Mouse (Mus musculus) MEL (cell line): ENCODE results near the gene Scel. TPM values are rescaled to one million over a fixed set of nuclear protein-coding genes. Genes with fewer than 3 reads are reported as not detected.

Source experiments
- DNase-seq: peaks from one replicate; pipeline ENCODE4 v3.0.0; 2011; ENCODE audit warnings: low read depth, low spot score
- H3K27ac ChIP-seq: 2 replicates; pipeline ENCODE4 v1.5.1; 2012; ENCODE audit warnings: low read depth, mild to moderate bottlenecking, control low read depth, low read length, moderate library complexity; ENCODE audit not compliant: control insufficient read depth
- H3K27me3 ChIP-seq, 2 experiments: fragments of 150-350 bp in 1 of 2; sonication (generic) in 1 of 2; 2 replicates each; pipeline ENCODE4 v1.6.1; 2012; ENCODE audit warnings: low read length in 2 of 2, mild to moderate bottlenecking in 2 of 2, improper control_type of control experiment in 1 of 2, moderate library complexity in 1 of 2; ENCODE audit not compliant: insufficient read depth in 2 of 2, control insufficient read depth in 1 of 2
- H3K36me3 ChIP-seq, 2 experiments: 2 replicates each; pipeline ENCODE4 v1.6.1; 2012 to 2014; ENCODE audit warnings: low read length in 2 of 2, improper control_type of control experiment in 1 of 2, inconsistent platforms in 1 of 2, mild to moderate bottlenecking in 1 of 2; ENCODE audit not compliant: insufficient read depth in 2 of 2, control insufficient read depth in 1 of 2
- H3K4me1 ChIP-seq, 2 experiments: fragments of 150-350 bp in 1 of 2; sonication (generic) in 1 of 2; 2 replicates each; pipeline ENCODE4 v1.6.1; 2012; ENCODE audit warnings: low read length in 2 of 2, improper control_type of control experiment in 1 of 2, mild to moderate bottlenecking in 1 of 2; ENCODE audit not compliant: insufficient read depth in 2 of 2, control insufficient read depth in 1 of 2
- H3K4me3 ChIP-seq, 2 experiments: fragments of 150-350 bp in 1 of 2; sonication (generic) in 1 of 2; 2 replicates each; pipeline ENCODE4 v1.5.1; 2012; ENCODE audit warnings: low read depth in 2 of 2, low read length in 2 of 2, mild to moderate bottlenecking in 2 of 2, moderate library complexity in 2 of 2, control low read depth in 1 of 2, improper control_type of control experiment in 1 of 2; ENCODE audit not compliant: control insufficient read depth in 1 of 2, insufficient read depth in 1 of 2
- H3K79me2 ChIP-seq: 2 replicates; pipeline ENCODE4 v1.6.1; 2012; ENCODE audit warnings: mild to moderate bottlenecking, low read length, moderate library complexity; ENCODE audit not compliant: control insufficient read depth, poor library complexity, insufficient read depth
- H3K9ac ChIP-seq: 2 replicates; pipeline ENCODE4 v1.6.1; 2012; ENCODE audit warnings: low read depth, mild to moderate bottlenecking, control low read depth, low read length, moderate library complexity; ENCODE audit not compliant: control insufficient read depth, poor library complexity, severe bottlenecking
- H3K9me3 ChIP-seq: fragments of 150-350 bp; sonication (generic); replicated peaks from 2 replicates; pipeline ENCODE4 v1.6.1; 2012; ENCODE audit warnings: mild to moderate bottlenecking, low read length, improper control_type of control experiment, moderate library complexity; ENCODE audit not compliant: insufficient read depth
- BHLHE40 ChIP-seq: IDR thresholded peaks from 2 replicates; pipeline ENCODE4 v1.6.1; 2012; ENCODE audit warnings: low read depth, mild to moderate bottlenecking, inconsistent platforms, low read length, improper control_type of control experiment, borderline replicate concordance
- CHD1 ChIP-seq: IDR thresholded peaks from 2 replicates; pipeline ENCODE4 v1.6.1; 2012; ENCODE audit warnings: low read depth, mild to moderate bottlenecking, inconsistent platforms, low read length, improper control_type of control experiment
- CHD2 ChIP-seq: IDR thresholded peaks from 2 replicates; pipeline ENCODE4 v1.6.1; 2011; ENCODE audit warnings: low read length, improper control_type of control experiment
- E2F4 ChIP-seq: IDR thresholded peaks from 2 replicates; pipeline ENCODE4 v1.6.1; 2011; ENCODE audit warnings: low read depth, low read length, improper control_type of control experiment, borderline replicate concordance
- EP300 ChIP-seq, 2 experiments: IDR thresholded peaks; 2 replicates each; pipeline ENCODE4 v1.6.1; 2011; ENCODE audit warnings: improper control_type of control experiment in 2 of 2, low read length in 2 of 2, low read depth in 1 of 2, mild to moderate bottlenecking in 1 of 2
- ETS1 ChIP-seq: IDR thresholded peaks from 2 replicates; pipeline ENCODE4 v1.6.1; 2012; ENCODE audit warnings: low read depth, mild to moderate bottlenecking, inconsistent platforms, low read length, improper control_type of control experiment, moderate library complexity
- GATA1 ChIP-seq: IDR thresholded peaks from 2 replicates; pipeline ENCODE4 v1.6.1; 2011; ENCODE audit warnings: low read depth, low read length, improper control_type of control experiment
- JUND ChIP-seq: IDR thresholded peaks from 2 replicates; pipeline ENCODE4 v1.6.1; 2011; ENCODE audit warnings: low read depth, mild to moderate bottlenecking, improper control_type of control experiment, low read length
- KAT2A ChIP-seq: conservative IDR thresholded peaks from 2 replicates; pipeline ENCODE4 v1.6.1; 2012; ENCODE audit warnings: low read depth, low read length, improper control_type of control experiment, inconsistent platforms
- MAFK ChIP-seq: IDR thresholded peaks from 2 replicates; pipeline ENCODE4 v1.6.1; 2011; ENCODE audit warnings: low read depth, mild to moderate bottlenecking, low read length, improper control_type of control experiment, borderline replicate concordance
- MEF2A ChIP-seq: IDR thresholded peaks from 2 replicates; pipeline ENCODE4 v1.6.1; 2014; ENCODE audit warnings: low read depth, mild to moderate bottlenecking, inconsistent platforms, low read length, improper control_type of control experiment; ENCODE audit not compliant: poor library complexity, insufficient replicate concordance, severe bottlenecking; ENCODE audit errors: extremely low read depth
- MYC ChIP-seq: IDR thresholded peaks from 2 replicates; pipeline ENCODE4 v1.6.1; 2011; ENCODE audit warnings: low read depth, mild to moderate bottlenecking, low read length, improper control_type of control experiment, moderate library complexity
- NELFE ChIP-seq: IDR thresholded peaks from 2 replicates; pipeline ENCODE4 v1.6.1; 2011; ENCODE audit warnings: low read depth, low read length, improper control_type of control experiment
- NRF1 ChIP-seq: IDR thresholded peaks from 2 replicates; pipeline ENCODE4 v1.6.1; 2014; ENCODE audit warnings: low read depth, mild to moderate bottlenecking, inconsistent platforms, low read length, improper control_type of control experiment, moderate library complexity; ENCODE audit not compliant: poor library complexity, insufficient read depth, severe bottlenecking
- POLR2AphosphoS2 ChIP-seq: IDR thresholded peaks from 2 replicates; pipeline ENCODE4 v1.6.1; 2011; ENCODE audit warnings: low read length, improper control_type of control experiment
- SIN3A ChIP-seq: IDR thresholded peaks from 2 replicates; pipeline ENCODE4 v1.6.1; 2012; ENCODE audit warnings: low read length, improper control_type of control experiment, inconsistent platforms
- SMC3 ChIP-seq: IDR thresholded peaks from 2 replicates; pipeline ENCODE4 v1.6.1; 2011; ENCODE audit warnings: low read depth, low read length, improper control_type of control experiment
- TAL1 ChIP-seq: IDR thresholded peaks from 2 replicates; pipeline ENCODE4 v1.6.1; 2012; ENCODE audit warnings: mild to moderate bottlenecking, inconsistent platforms, low read length, moderate library complexity, mixed read lengths
- TBP ChIP-seq: IDR thresholded peaks from 2 replicates; pipeline ENCODE4 v1.8.0; 2011; ENCODE audit warnings: low read depth, low read length, improper control_type of control experiment
- TCF12 ChIP-seq: IDR thresholded peaks from 2 replicates; pipeline ENCODE4 v1.6.1; 2014; ENCODE audit warnings: low read depth, mild to moderate bottlenecking, inconsistent platforms, low read length, improper control_type of control experiment, moderate library complexity
- USF2 ChIP-seq, 2 experiments: IDR thresholded peaks; 2 replicates each; pipeline ENCODE4 v1.6.1; 2011 to 2012; ENCODE audit warnings: improper control_type of control experiment in 2 of 2, low read length in 2 of 2, borderline replicate concordance in 1 of 2, inconsistent platforms in 1 of 2, low read depth in 1 of 2, mild to moderate bottlenecking in 1 of 2; ENCODE audit not compliant: insufficient read depth in 1 of 2
- ZC3H11A ChIP-seq: IDR thresholded peaks from 2 replicates; pipeline ENCODE4 v1.6.1; 2012; ENCODE audit warnings: low read depth, mild to moderate bottlenecking, inconsistent platforms, low read length, improper control_type of control experiment
- ZKSCAN1 ChIP-seq: IDR thresholded peaks from 2 replicates; pipeline ENCODE4 v1.6.1; 2012; ENCODE audit warnings: low read depth, mild to moderate bottlenecking, inconsistent platforms, low read length, improper control_type of control experiment, moderate library complexity
- ZMIZ1 ChIP-seq: IDR thresholded peaks from 2 replicates; pipeline ENCODE4 v1.6.1; 2012; ENCODE audit warnings: low read depth, mild to moderate bottlenecking, inconsistent platforms, low read length, improper control_type of control experiment, moderate library complexity
- ZNF384 ChIP-seq: IDR thresholded peaks from 2 replicates; pipeline ENCODE4 v1.6.1; 2012; ENCODE audit warnings: low read depth, mild to moderate bottlenecking, inconsistent platforms, low read length, improper control_type of control experiment
- polyA plus RNA-seq, 2 experiments: library from polyadenylated mRNA; stranded (reverse) in 1 of 2; unstranded in 1 of 2; fragments of >175 nt in 1 of 2; fragments of >200 nt in 1 of 2; gene quantifications; 2 replicates each; pipeline versions ENCODE4 v1.2.1 to v1.2.4; 2012; ENCODE audit warnings: low replicate concordance in 2 of 2, low read depth in 1 of 2; ENCODE audit not compliant: insufficient read length in 2 of 2, insufficient read depth in 1 of 2, missing spikeins in 1 of 2
- total RNA-seq: library from RNA; depleted of rRNA; stranded (reverse); fragments of 300-350 nt; gene quantifications from 2 replicates; pipeline ENCODE4 v1.2.3, GENCODE M21; 2012

Gene Scel
- total and polyA plus RNA-seq, 3 experiments = not detected

DNA sequence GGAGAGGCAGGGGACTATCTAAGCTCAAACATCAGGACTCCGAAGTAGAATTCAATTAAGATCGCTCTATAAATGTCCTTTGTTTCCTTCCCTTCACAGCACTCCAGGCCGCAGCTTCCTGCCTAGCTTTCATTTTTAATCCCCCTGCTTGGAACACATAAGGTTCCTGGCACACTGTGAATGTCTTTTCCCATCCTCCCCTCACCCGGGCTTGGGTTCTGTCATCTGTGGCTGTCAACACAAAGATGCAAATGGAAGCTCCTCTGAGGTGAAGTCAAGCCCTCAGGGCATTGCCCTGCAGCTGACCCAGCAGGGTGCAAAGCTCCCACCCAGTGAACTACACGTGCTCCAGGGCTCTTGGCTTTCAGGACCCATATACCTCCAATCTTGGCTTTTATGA lies 43.5 kb downstream of the Scel start:
- Histone ChIP-seq H3K4me1 (no peaks in the 10 kb centered on the region), H3K27me3 (peaks cover 0 to 2% of the 10 kb centered on the region in 2 experiments; a peak in 1 of 4 replicates), H3K36me3 (no peaks in the 10 kb centered on the region), H3K4me3 (no peak overlapping the region), H3K9ac (no peak overlapping the region), H3K27ac (no peak overlapping the region), H3K79me2 (no peaks in the 10 kb centered on the region), H3K9me3 (no peaks in the 10 kb centered on the region)
- DNase-seq = no peak
- TF ChIP-seq MYC (no peak), MAFK (no peak), ZNF384 (no peak), GATA1 (no peak), TAL1 (no peak), POLR2AphosphoS2 (no peak), KAT2A (no peak), JUND (no peak)

DNA sequence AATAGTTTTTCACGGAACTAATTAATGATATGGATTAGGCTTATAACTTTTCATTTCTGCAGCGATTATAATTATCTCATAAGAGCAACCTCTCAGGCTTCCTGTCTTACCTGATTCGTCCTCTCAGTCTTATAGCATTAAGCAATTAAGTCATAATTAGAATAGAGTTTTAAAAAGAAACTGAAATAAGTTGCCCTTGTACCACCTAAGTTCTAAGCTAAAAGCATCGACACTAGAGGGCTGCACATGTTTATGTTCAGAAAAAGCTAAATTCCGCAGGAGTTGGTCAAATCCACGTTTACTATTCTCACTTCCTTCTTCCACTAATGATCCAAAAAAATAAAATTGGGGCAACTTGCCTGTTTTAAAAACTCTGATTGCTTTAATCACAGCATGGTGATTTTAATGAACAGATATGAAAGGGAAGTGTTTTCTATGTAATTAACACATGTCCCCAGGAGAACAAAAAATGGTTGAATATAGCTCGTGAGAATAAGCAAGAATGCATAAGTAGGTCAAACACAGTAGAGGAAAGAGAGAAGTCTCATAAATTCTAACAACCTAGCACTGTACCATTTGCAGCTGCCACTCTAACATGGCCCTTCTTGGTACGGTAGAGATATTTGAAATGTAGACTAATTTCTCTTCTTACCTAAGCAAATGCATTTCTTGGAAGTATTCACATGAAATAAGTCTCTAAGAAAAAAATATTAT lies 48.4 kb downstream of the Scel start:
- no peak for TF ChIP-seq USF2 (IDR thresholded peaks at IDR 0.05; ENCODE audit: borderline replicate concordance in 1 of 2, insufficient read depth in 1 of 2, low read depth in 1 of 2, low read length in 2 of 2)
- no peak for TF ChIP-seq SIN3A
- DNase-seq = no peak
- no peaks in the 10 kb centered on the region for H3K4me1 ChIP-seq
- H3K27me3 ChIP-seq = no peaks in the 10 kb centered on the region
- H3K9ac ChIP-seq = no peak overlapping the region
- no peaks in the 10 kb centered on the region for H3K9me3 ChIP-seq
- H3K36me3 ChIP-seq = no peaks in the 10 kb centered on the region
- H3K27ac ChIP-seq = no peak overlapping the region
- H3K79me2 ChIP-seq = no peaks in the 10 kb centered on the region
- no peak overlapping the region for H3K4me3 ChIP-seq

DNA sequence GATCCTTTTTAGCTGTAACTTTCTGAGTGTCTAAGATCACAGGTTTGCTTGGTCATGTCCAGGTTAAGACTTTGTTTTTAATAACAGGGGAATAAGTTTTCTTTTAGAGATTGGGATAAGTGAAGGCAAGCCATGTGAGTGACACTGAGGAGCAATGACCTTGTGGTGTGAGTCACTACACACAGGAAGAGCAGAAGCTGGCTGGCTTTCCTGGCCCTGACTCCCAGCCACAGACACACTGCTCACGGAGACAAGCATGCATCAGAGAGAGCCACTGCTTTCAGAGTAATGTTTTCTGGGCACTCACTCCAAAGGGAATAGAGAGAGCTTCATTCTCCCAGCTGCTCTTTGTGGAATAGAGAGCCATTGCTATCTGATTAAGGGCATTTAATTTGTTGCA lies 54.8 kb downstream of the Scel start:
- Histone ChIP-seq H3K4me3 (no peak overlapping the region), H3K27me3 (no peaks in the 10 kb centered on the region), H3K36me3 (no peaks in the 10 kb centered on the region), H3K27ac (no peak overlapping the region), H3K79me2 (no peaks in the 10 kb centered on the region), H3K9ac (no peak overlapping the region), H3K4me1 (no peaks in the 10 kb centered on the region), H3K9me3 (no peaks in the 10 kb centered on the region)
- no peak for DNase-seq
- no peak for TF ChIP-seq BHLHE40
- TF ChIP-seq ETS1 = no peak
- no peak for TF ChIP-seq ZNF384
- TF ChIP-seq CHD1 = no peak
- TF ChIP-seq NRF1 = no peak
- TF ChIP-seq GATA1 = no peak
- no peak for TF ChIP-seq E2F4
- TF ChIP-seq ZC3H11A = no peak
- no peak for TF ChIP-seq TCF12
- TF ChIP-seq USF2 (IDR thresholded peaks at IDR 0.05; ENCODE audit: borderline replicate concordance in 1 of 2, insufficient read depth in 1 of 2, low read depth in 1 of 2, low read length in 2 of 2) = no peak
- no peak for TF ChIP-seq ZMIZ1
- TF ChIP-seq NELFE = no peak
- no peak for TF ChIP-seq TBP
- no peak for TF ChIP-seq TAL1
- no peak for TF ChIP-seq MEF2A
- no peak for TF ChIP-seq EP300 (IDR thresholded peaks at IDR 0.05; ENCODE audit: low read depth in 1 of 2, low read length in 2 of 2)
- TF ChIP-seq CHD2 = no peak
- TF ChIP-seq KAT2A = no peak
- TF ChIP-seq SMC3 = no peak
- no peak for TF ChIP-seq ZKSCAN1
